Mouse (Mus musculus) liver, embryonic 11.5 days (tissue): ENCODE results near the gene Dnaaf5. TPM values are rescaled to one million over a fixed set of nuclear protein-coding genes. Genes with fewer than 3 reads are reported as not detected.

ENCODE experiments used
- ATAC-seq: fragments of 200-750 bp; cut with Nextera tagmentation; replicated peaks from 2 replicates; pipeline ENCODE4 v1.8.0; 2017; ENCODE audit warnings: moderate number of reproducible peaks, mild to moderate bottlenecking, moderate TSS enrichment, moderate library complexity; ENCODE audit not compliant: low FRiP score
- DNase-seq: peaks from one replicate; pipeline ENCODE4 v3.0.0-alpha.2; 2017; ENCODE audit warnings: low spot score
- H3K27ac ChIP-seq: fragments of 300-500 bp; sonication (generic); 2 replicates; pipeline ENCODE4 v1.5.1; 2014; ENCODE audit warnings: mild to moderate bottlenecking, low read depth, low read length, control low read depth
- H3K27me3 ChIP-seq: fragments of 300-500 bp; sonication (generic); replicated peaks from 2 replicates; pipeline ENCODE4 v1.6.1; 2014; ENCODE audit warnings: low read length, mixed read lengths; ENCODE audit not compliant: control insufficient read depth, insufficient read depth
- H3K36me3 ChIP-seq: fragments of 300-500 bp; sonication (generic); 2 replicates; pipeline ENCODE4 v1.6.1; 2014; ENCODE audit warnings: mild to moderate bottlenecking, low read length, moderate library complexity, mixed read lengths; ENCODE audit not compliant: control insufficient read depth, insufficient read depth
- H3K4me1 ChIP-seq: fragments of 300-500 bp; sonication (generic); replicated peaks from 2 replicates; pipeline ENCODE4 v1.6.1; 2014; ENCODE audit warnings: low read length, mixed read lengths; ENCODE audit not compliant: control insufficient read depth, insufficient read depth
- H3K4me2 ChIP-seq: fragments of 300-500 bp; sonication (generic); 2 replicates; pipeline ENCODE4 v1.6.1; 2014; ENCODE audit warnings: mild to moderate bottlenecking, control low read depth, moderate library complexity
- H3K4me3 ChIP-seq: fragments of 300-500 bp; sonication (generic); 2 replicates; pipeline ENCODE4 v1.5.1; 2014; ENCODE audit warnings: low read depth, low read length, control low read depth
- H3K9ac ChIP-seq: fragments of 300-500 bp; sonication (generic); 2 replicates; pipeline ENCODE4 v1.6.1; 2014; ENCODE audit warnings: low read depth, low read length, control low read depth
- H3K9me3 ChIP-seq: fragments of 300-500 bp; sonication (generic); 2 replicates; pipeline ENCODE4 v1.6.1; 2016; ENCODE audit warnings: low read length, inconsistent platforms, mixed read lengths; ENCODE audit not compliant: control insufficient read depth
- WGBS: fragments of 180-500 bp; shearing (Covaris S2); extraction: QIAGEN DNeasy Blood & Tissue Kit; methylation state at CpG from one replicate; pipeline ENCODE4 v1.1.7; 2014; 5-methylcytosine and 5-hydroxymethylcytosine counted together
- polyA plus RNA-seq: library from polyadenylated mRNA; unstranded; fragments of >200 nt; fragmentation: Nextera tagmentation; extraction: Ambion mirVana; gene quantifications from 2 replicates; pipeline ENCODE4 v1.2.1, GENCODE M21; 2014

The Dnaaf5 gene
- polyA plus RNA-seq, 1 experiment from 2014 or later, result 17.1 TPM

- Histone ChIP-seq H3K9me3 (no peaks in the 10 kb centered on the region), H3K9ac (no peak overlapping the region), H3K27ac (no peak overlapping the region), H3K4me1 (no peaks in the 10 kb centered on the region; the same call in 1 of the 2 replicates), H3K4me3 (no peak overlapping the region), H3K27me3 (no peaks in the 10 kb centered on the region), H3K4me2 (no peak overlapping the region), H3K36me3 (no peaks in the 10 kb centered on the region)
- no peak for ATAC-seq
- WGBS, result 61% methylated on average over 5 of the region's 5 CpGs
- DNase-seq, result no peak
These were observed 31.7 kb upstream of the Dnaaf5 start for GRCm38 (mm10) chr5:139118139-139118960.

GRCm38 (mm10) chr5:139118961-139119276, 31.1 kb upstream of the Dnaaf5 start:
- 57% methylated on average over 2 of the region's 2 CpGs for WGBS
- H3K27ac ChIP-seq, result no peak overlapping the region

GRCm38 (mm10) chr5:139125717-139126116, 24.3 kb upstream of the Dnaaf5 start:
- Histone ChIP-seq H3K9me3 (no peaks in the 10 kb centered on the region), H3K4me1 (peaks cover 4% of the 10 kb centered on the region; the same call in 1 of the 2 replicates), H3K4me3 (no peak overlapping the region), H3K36me3 (no peaks in the 10 kb centered on the region), H3K27me3 (peaks cover 19% of the 10 kb centered on the region), H3K27ac (no peak overlapping the region), H3K4me2 (no peak overlapping the region), H3K9ac (no peak overlapping the region)
- DNase-seq, result no peak
- ATAC-seq, result no peak
- 46% methylated on average over 3 of the region's 3 CpGs for WGBS

More at GRCm38 (mm10) chr5:139118961-139119276, 31.1 kb upstream of the Dnaaf5 start:
- no peak overlapping the region for H3K4me3 ChIP-seq
- no peak overlapping the region for H3K4me2 ChIP-seq
- H3K27me3 ChIP-seq, result no peaks in the 10 kb centered on the region
- no peak for ATAC-seq
- H3K9me3 ChIP-seq, result no peaks in the 10 kb centered on the region
- no peaks in the 10 kb centered on the region; the same call in 1 of the 2 replicates for H3K4me1 ChIP-seq
- no peaks in the 10 kb centered on the region for H3K36me3 ChIP-seq
- no peak overlapping the region for H3K9ac ChIP-seq
- no peak for DNase-seq

GRCm38 (mm10) chr5:139128476-139129065, 21.5 kb upstream of the Dnaaf5 start:
- no peak overlapping the region for H3K27ac ChIP-seq
- peaks cover 19% of the 10 kb centered on the region for H3K27me3 ChIP-seq
- WGBS, result 38% methylated on average over 12 of the region's 12 CpGs
- no peak for DNase-seq
- no peak overlapping the region for H3K9ac ChIP-seq
- ATAC-seq, result no peak
- H3K9me3 ChIP-seq, result no peaks in the 10 kb centered on the region
- H3K4me1 ChIP-seq, result peaks cover 4% of the 10 kb centered on the region; the same call in 1 of the 2 replicates
- no peak overlapping the region for H3K4me3 ChIP-seq
- peak overlapping the region; percentile 65 for H3K4me2 ChIP-seq
- no peaks in the 10 kb centered on the region for H3K36me3 ChIP-seq

GRCm38 (mm10) chr5:139129078-139129477, 20.9 kb upstream of the Dnaaf5 start:
- Histone ChIP-seq H3K36me3 (no peaks in the 10 kb centered on the region), H3K4me1 (peaks cover 4% of the 10 kb centered on the region; the same call in 1 of the 2 replicates), H3K9me3 (no peaks in the 10 kb centered on the region), H3K4me3 (peak overlapping the region; percentile 55), H3K9ac (no peak overlapping the region), H3K27ac (no peak overlapping the region), H3K27me3 (peaks cover 19% of the 10 kb centered on the region), H3K4me2 (peak overlapping the region; percentile 65)
- ATAC-seq (no peak), DNase-seq (no peak)
- 18% methylated on average over 12 of the region's 12 CpGs for WGBS

GRCm38 (mm10) chr5:139129572-139130151, 20.4 kb upstream of the Dnaaf5 start:
- DNase-seq (no peak), ATAC-seq (no peak)
- WGBS, result 5% methylated on average over 55 of the region's 55 CpGs
- H3K36me3 ChIP-seq, result no peaks in the 10 kb centered on the region
- H3K27ac ChIP-seq, result no peak overlapping the region
- peak overlapping the region; percentile 55 for H3K4me3 ChIP-seq
- H3K9ac ChIP-seq, result 0 out of 2 replicates have a peak overlapping the region, but pooled peaks have one; percentile 40
- peaks cover 4% of the 10 kb centered on the region; the same call in 1 of the 2 replicates for H3K4me1 ChIP-seq
- H3K4me2 ChIP-seq, result peak overlapping the region; percentile 65
- H3K9me3 ChIP-seq, result no peaks in the 10 kb centered on the region
- peaks cover 19% of the 10 kb centered on the region for H3K27me3 ChIP-seq

- no peak overlapping the region for H3K27ac ChIP-seq
- no peak for DNase-seq
- H3K4me2 ChIP-seq, result no peak overlapping the region
- no peaks in the 10 kb centered on the region for H3K9me3 ChIP-seq
- H3K27me3 ChIP-seq, result peaks cover 19% of the 10 kb centered on the region
- peaks cover 4% of the 10 kb centered on the region; the same call in 1 of the 2 replicates for H3K4me1 ChIP-seq
- no peak overlapping the region for H3K9ac ChIP-seq
- WGBS, result 75% methylated on average over 5 of the region's 5 CpGs
- H3K4me3 ChIP-seq, result no peak overlapping the region
- ATAC-seq, result no peak
- no peaks in the 10 kb centered on the region for H3K36me3 ChIP-seq
These were observed 19.7 kb upstream of the Dnaaf5 start for GRCm38 (mm10) chr5:139130351-139130750.

- no peak overlapping the region for H3K4me2 ChIP-seq
- no peak overlapping the region for H3K27ac ChIP-seq
- H3K27me3 ChIP-seq, result peaks cover 11% of the 10 kb centered on the region
- H3K9ac ChIP-seq, result no peak overlapping the region
- H3K9me3 ChIP-seq, result no peaks in the 10 kb centered on the region
- no peaks in the 10 kb centered on the region for H3K36me3 ChIP-seq
- 72% methylated on average over 8 of the region's 8 CpGs for WGBS
- no peak overlapping the region for H3K4me3 ChIP-seq
- peaks cover 4% of the 10 kb centered on the region; the same call in 1 of the 2 replicates for H3K4me1 ChIP-seq
- no peak for ATAC-seq
- no peak for DNase-seq
These were observed 15.5 kb upstream of the Dnaaf5 start for GRCm38 (mm10) chr5:139134501-139134900.
